Mouse (Mus musculus): Measurements from ENCODE around the gene Zscan18. TPM values are rescaled to one million over a fixed set of nuclear protein-coding genes. Genes with fewer than 3 reads are reported as not detected.
A peak's percentile ranks its signal among the peaks of the same experiment; 100 is the strongest.

The Zscan18 gene
- polyA plus RNA-seq, 1 experiment, result 0.22 TPM

- H3ac ChIP-seq (ENCODE audit: control insufficient read depth, insufficient read length), result no peak overlapping the region
- H3K27me3 ChIP-seq (ENCODE audit: control insufficient read depth, insufficient read depth, insufficient read length), result no peaks in the 10 kb centered on the region
- no peaks in the 10 kb centered on the region for H3K79me2 ChIP-seq (ENCODE audit: control insufficient read depth, insufficient read depth)
- no peak overlapping the region for H3K4me3 ChIP-seq
- no peaks in the 10 kb centered on the region for H3K36me3 ChIP-seq (ENCODE audit: control insufficient read depth, insufficient read depth)
- no peak overlapping the region for H3K4me2 ChIP-seq (ENCODE audit: low read depth)
- TF ChIP-seq CEBPB (IDR thresholded peaks at IDR 0.05; ENCODE audit: insufficient read depth, poor library complexity, severe bottlenecking) (no peak), MYOD1 (IDR thresholded peaks at IDR 0.05; ENCODE audit: control insufficient read depth in 1 of 3, insufficient read length in 2 of 3, low read depth in 2 of 3) (peak in 1 of 3 experiments; percentile 26), POLR2AphosphoS2 (IDR thresholded peaks at IDR 0.05; ENCODE audit: insufficient read length, low read depth) (no peak), MYOG (IDR thresholded peaks at IDR 0.05; ENCODE audit: control insufficient read depth in 1 of 3, insufficient read depth in 1 of 3, insufficient read length in 2 of 3, low read depth in 2 of 3) (peak in 1 of 3 experiments; percentile 36)
Observed at GRCm38 (mm10) chr7:12788025-12788424, 15.4 kb downstream of the Zscan18 start.

- H3K4me2 ChIP-seq (ENCODE audit: low read depth), result peak overlapping the region; percentile 56
- H3K4me3 ChIP-seq, result no peak overlapping the region
- no peak for TF ChIP-seq TCF3 (IDR thresholded peaks at IDR 0.05; ENCODE audit: insufficient read length, low read depth)
- TF ChIP-seq TCF12 (IDR thresholded peaks at IDR 0.05; ENCODE audit: insufficient read depth, poor library complexity, severe bottlenecking), result no peak
- no peak for TF ChIP-seq E2F4 (IDR thresholded peaks at IDR 0.05; ENCODE audit: insufficient read depth)
- TF ChIP-seq MYOG (IDR thresholded peaks at IDR 0.05; ENCODE audit: control insufficient read depth in 1 of 3, insufficient read depth in 1 of 3, insufficient read length in 2 of 3, low read depth in 2 of 3), result peak in 1 of 3 experiments; percentile 19
- H3K36me3 ChIP-seq (ENCODE audit: control insufficient read depth, insufficient read depth), result no peaks in the 10 kb centered on the region
- no peaks in the 10 kb centered on the region for H3K27me3 ChIP-seq (ENCODE audit: control insufficient read depth, insufficient read depth, insufficient read length)
- H3K79me2 ChIP-seq (ENCODE audit: control insufficient read depth, insufficient read depth), result no peaks in the 10 kb centered on the region
- H3ac ChIP-seq (ENCODE audit: control insufficient read depth, insufficient read length), result no peak overlapping the region
Observed at GRCm38 (mm10) chr7:12787333-12787732, 16.1 kb downstream of the Zscan18 start.

- H3K4me3 ChIP-seq, result no peak overlapping the region
- TF ChIP-seq POLR2A (IDR thresholded peaks at IDR 0.05; ENCODE audit: insufficient read length, low read depth) (no peak), MYOG (IDR thresholded peaks at IDR 0.05; ENCODE audit: control insufficient read depth in 1 of 3, insufficient read depth in 1 of 3, insufficient read length in 2 of 3, low read depth in 2 of 3) (no peak), E2F4 (IDR thresholded peaks at IDR 0.05; ENCODE audit: insufficient read depth) (no peak), MYOD1 (IDR thresholded peaks at IDR 0.05; ENCODE audit: control insufficient read depth in 1 of 3, insufficient read length in 2 of 3, low read depth in 2 of 3) (no peak), CEBPB (IDR thresholded peaks at IDR 0.05; ENCODE audit: insufficient read depth, poor library complexity, severe bottlenecking) (no peak), USF1 (IDR thresholded peaks at IDR 0.05; ENCODE audit: low read depth) (no peak), POLR2AphosphoS2 (IDR thresholded peaks at IDR 0.05; ENCODE audit: insufficient read length, low read depth) (no peak), TCF12 (IDR thresholded peaks at IDR 0.05; ENCODE audit: insufficient read depth, poor library complexity, severe bottlenecking) (no peak), TCF3 (IDR thresholded peaks at IDR 0.05; ENCODE audit: insufficient read length, low read depth) (no peak), SRF (IDR thresholded peaks at IDR 0.05; ENCODE audit: control insufficient read depth, insufficient read length, low read depth) (no peak), REST (IDR thresholded peaks at IDR 0.05; ENCODE audit: insufficient read depth, insufficient read length) (no peak), MAX (IDR thresholded peaks at IDR 0.05; ENCODE audit: low read depth) (no peak)
Observed at GRCm38 (mm10) chr7:12780151-12780830, 23.1 kb downstream of the Zscan18 start.

GRCm38 (mm10) chr7:12779782-12780150 is 23.7 kb downstream of the Zscan18 start:
- no peaks in the 10 kb centered on the region for H3K79me2 ChIP-seq (ENCODE audit: control insufficient read depth, insufficient read depth)
- H3K27me3 ChIP-seq (ENCODE audit: control insufficient read depth, insufficient read depth, insufficient read length), result peaks cover 6% of the 10 kb centered on the region
- no peaks in the 10 kb centered on the region for H3K36me3 ChIP-seq (ENCODE audit: control insufficient read depth, insufficient read depth)
- H3K4me2 ChIP-seq (ENCODE audit: low read depth), result no peak overlapping the region
- no peak overlapping the region for H3ac ChIP-seq (ENCODE audit: control insufficient read depth, insufficient read length)
- no peak overlapping the region for H3K4me3 ChIP-seq
- TF ChIP-seq SRF (IDR thresholded peaks at IDR 0.05; ENCODE audit: control insufficient read depth, insufficient read length, low read depth) (no peak), TCF3 (IDR thresholded peaks at IDR 0.05; ENCODE audit: insufficient read length, low read depth) (no peak), CEBPB (IDR thresholded peaks at IDR 0.05; ENCODE audit: insufficient read depth, poor library complexity, severe bottlenecking) (no peak), MAX (IDR thresholded peaks at IDR 0.05; ENCODE audit: low read depth) (no peak), USF1 (IDR thresholded peaks at IDR 0.05; ENCODE audit: low read depth) (no peak)

More at GRCm38 (mm10) chr7:12780151-12780830, 23.1 kb downstream of the Zscan18 start:
- peaks cover 6% of the 10 kb centered on the region for H3K27me3 ChIP-seq (ENCODE audit: control insufficient read depth, insufficient read depth, insufficient read length)
- no peak overlapping the region for H3K4me2 ChIP-seq (ENCODE audit: low read depth)
- no peak overlapping the region for H3ac ChIP-seq (ENCODE audit: control insufficient read depth, insufficient read length)
- H3K36me3 ChIP-seq (ENCODE audit: control insufficient read depth, insufficient read depth), result no peaks in the 10 kb centered on the region
- H3K79me2 ChIP-seq (ENCODE audit: control insufficient read depth, insufficient read depth), result no peaks in the 10 kb centered on the region

GRCm38 (mm10) chr7:12779141-12779540 is 24.3 kb downstream of the Zscan18 start:
- no peak for TF ChIP-seq POLR2A (IDR thresholded peaks at IDR 0.05; ENCODE audit: insufficient read length, low read depth)
- TF ChIP-seq SRF (IDR thresholded peaks at IDR 0.05; ENCODE audit: control insufficient read depth, insufficient read length, low read depth), result no peak
- TF ChIP-seq MYOD1 (IDR thresholded peaks at IDR 0.05; ENCODE audit: control insufficient read depth in 1 of 3, insufficient read length in 2 of 3, low read depth in 2 of 3), result no peak
- no peak for TF ChIP-seq CEBPB (IDR thresholded peaks at IDR 0.05; ENCODE audit: insufficient read depth, poor library complexity, severe bottlenecking)
- TF ChIP-seq E2F4 (IDR thresholded peaks at IDR 0.05; ENCODE audit: insufficient read depth), result no peak
- no peak for TF ChIP-seq MAX (IDR thresholded peaks at IDR 0.05; ENCODE audit: low read depth)
- TF ChIP-seq REST (IDR thresholded peaks at IDR 0.05; ENCODE audit: insufficient read depth, insufficient read length), result no peak
- TF ChIP-seq TCF12 (IDR thresholded peaks at IDR 0.05; ENCODE audit: insufficient read depth, poor library complexity, severe bottlenecking), result no peak
- TF ChIP-seq TCF3 (IDR thresholded peaks at IDR 0.05; ENCODE audit: insufficient read length, low read depth), result no peak
- TF ChIP-seq USF1 (IDR thresholded peaks at IDR 0.05; ENCODE audit: low read depth), result no peak
- TF ChIP-seq MYOG (IDR thresholded peaks at IDR 0.05; ENCODE audit: control insufficient read depth in 1 of 3, insufficient read depth in 1 of 3, insufficient read length in 2 of 3, low read depth in 2 of 3), result no peak
- TF ChIP-seq POLR2AphosphoS2 (IDR thresholded peaks at IDR 0.05; ENCODE audit: insufficient read length, low read depth), result no peak
- Histone ChIP-seq H3K4me2 (ENCODE audit: low read depth) (no peak overlapping the region), H3K79me2 (ENCODE audit: control insufficient read depth, insufficient read depth) (no peaks in the 10 kb centered on the region), H3K27me3 (ENCODE audit: control insufficient read depth, insufficient read depth, insufficient read length) (peaks cover 6% of the 10 kb centered on the region), H3ac (ENCODE audit: control insufficient read depth, insufficient read length) (no peak overlapping the region), H3K36me3 (ENCODE audit: control insufficient read depth, insufficient read depth) (no peaks in the 10 kb centered on the region), H3K4me3 (no peak overlapping the region)
